Mouse (Mus musculus): ENCODE data around the gene Tspo2. TPM values are rescaled to one million over a fixed set of nuclear protein-coding genes. Genes with fewer than 3 reads are reported as not detected.

Tspo2 gene
- polyA plus RNA-seq (2014; fragmentation: Illumina TruSeq; extraction: RNeasy Lipid Tissue Mini Kit (QIAGEN cat#74804); ENCODE audit: low read depth, low replicate concordance), result not detected

DNA sequence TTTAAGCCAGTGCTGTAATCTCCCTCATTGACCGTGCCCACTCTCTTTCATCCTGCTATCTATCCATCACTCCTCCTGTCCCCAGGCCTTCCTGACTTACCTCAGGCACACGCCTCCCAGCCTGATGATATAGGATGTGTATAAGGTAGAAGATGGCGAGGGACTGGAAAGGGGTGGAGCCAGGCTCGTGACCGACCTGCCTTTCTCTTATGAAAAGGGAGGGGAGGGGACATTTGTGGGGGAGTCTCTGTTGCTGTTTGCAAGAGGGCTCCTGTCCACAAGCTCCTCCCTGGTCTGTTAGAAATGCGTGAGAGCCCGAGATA is at the start of gene Tspo2:
Gene Tspo2, minus strand, starts transcription at position 170 of the 323 bp plus-strand sequence.

DNA sequence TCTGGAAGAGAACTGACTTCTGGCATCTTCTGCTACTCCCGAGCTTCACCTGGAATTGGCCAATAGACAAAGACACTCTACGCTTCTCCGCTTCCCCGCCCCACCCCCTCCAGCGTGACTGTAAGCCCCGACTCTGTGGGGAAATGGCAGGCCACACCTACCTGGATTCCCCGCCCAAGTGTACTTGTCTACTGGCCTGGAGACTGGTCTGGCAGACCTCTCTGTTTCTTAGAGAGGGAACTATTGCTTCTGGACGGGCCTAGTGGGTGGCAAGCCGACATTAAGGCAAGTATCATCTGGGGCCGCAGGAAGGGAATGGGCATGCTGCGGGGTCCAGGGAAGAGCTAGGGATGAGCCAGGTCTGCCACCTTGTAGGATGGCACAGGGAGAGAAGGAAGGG is 3.4 kb upstream of the Tspo2 start, which contains the start of gene Unc5cl:
Gene Unc5cl, plus strand, starts transcription at position 214 of the 400 bp plus-strand sequence.

DNA sequence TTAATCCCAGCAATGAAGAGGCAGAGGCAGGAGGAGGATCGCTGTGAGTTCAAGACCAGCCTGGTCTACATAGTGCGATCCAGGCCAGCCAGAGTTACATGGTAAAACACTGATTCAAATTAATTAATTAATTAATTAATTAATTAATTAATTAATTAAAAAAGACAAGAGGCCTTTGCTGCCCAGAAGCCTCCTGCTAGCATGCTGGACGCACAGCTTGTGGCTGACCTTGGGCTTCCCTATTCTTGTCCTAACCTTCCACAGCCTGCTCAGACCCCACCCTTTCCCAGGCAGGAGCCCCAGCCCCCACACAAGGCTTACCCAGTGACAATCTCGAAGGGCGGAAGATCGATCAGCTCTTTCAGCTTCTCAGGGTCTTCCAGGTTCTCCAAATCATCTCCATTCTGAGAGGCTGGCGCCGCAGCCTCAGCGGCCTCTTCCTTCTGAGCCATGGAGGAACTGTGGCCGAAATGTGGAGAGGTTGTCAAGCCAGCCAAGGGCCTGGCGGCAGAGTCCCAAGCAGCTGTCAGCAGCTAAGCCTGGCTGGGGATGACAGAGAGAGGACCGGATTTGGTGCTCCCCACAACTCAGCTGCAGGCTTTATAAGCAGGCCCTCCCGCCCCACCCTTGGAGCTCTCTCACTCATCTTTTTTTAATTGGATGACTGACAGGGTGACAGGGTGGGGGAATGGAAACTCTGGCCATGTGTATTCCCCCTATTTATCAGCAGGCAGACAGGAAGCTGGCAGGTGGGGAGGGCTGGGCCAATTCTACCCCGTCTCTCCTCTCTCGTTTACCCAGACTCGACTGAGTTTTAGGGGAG is 19.0 kb downstream of the Tspo2 start, which contains the start of gene Apobec2:
Gene Apobec2, minus strand, starts transcription at position 773 of the 823 bp plus-strand sequence.

DNA sequence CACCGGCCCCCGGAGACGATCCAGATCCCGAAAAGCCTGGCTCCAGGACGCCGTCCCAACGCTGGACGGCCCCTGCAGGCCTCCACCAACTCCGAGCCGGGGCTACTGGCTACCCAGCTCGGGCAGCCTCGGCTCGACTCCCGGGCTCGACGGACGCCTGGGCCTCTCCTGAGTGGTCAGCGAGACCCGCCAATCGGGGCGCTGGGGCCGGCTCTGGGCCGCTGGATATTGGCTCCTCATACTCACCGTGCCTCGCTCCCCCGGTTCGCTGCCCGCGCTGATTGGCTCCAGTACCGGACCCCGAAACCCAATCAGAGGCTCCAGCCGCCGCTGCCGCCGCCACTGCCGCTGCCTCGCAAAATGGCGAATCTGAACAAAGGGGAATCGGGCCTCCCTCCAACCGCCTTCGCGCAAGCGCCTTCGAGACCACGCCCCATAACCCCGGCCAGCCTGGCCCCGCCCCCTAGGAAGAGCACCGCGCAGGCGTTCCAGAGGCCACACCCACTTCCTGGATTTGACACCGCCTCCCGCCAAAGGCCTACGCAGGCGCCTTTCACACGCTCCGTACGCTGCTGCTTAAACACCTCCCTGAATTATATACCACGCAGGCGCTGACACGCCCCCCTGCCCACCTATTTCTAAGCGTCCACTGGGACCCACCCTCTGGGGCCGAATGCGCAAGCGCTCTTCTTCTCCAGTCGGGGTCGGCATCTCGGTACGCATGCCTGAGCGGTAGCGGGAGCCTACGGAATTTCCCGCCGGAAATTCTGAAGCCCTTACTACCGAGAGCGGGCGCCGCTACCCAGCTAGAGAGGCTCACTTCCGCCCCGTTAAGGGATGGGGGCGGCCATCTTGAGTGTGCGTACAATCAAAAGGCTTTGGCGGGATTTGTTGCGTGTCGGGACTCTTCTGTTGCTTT is 41.7 kb downstream of the Tspo2 start, which contains the start of the genes Nfya and Oard1:
Gene Nfya, minus strand, starts transcription at position 527 of the 919 bp plus-strand sequence.
Gene Oard1, plus strand, starts transcription at position 635 of the 919 bp plus-strand sequence.

Other genes starting within 250 kb of the Tspo2 start
- gene Trem1, start 218.8 kb downstream of the Tspo2 start, polyA plus RNA-seq (2014; fragmentation: Illumina TruSeq; extraction: RNeasy Lipid Tissue Mini Kit (QIAGEN cat#74804); ENCODE audit: low read depth, low replicate concordance), result 1.6 TPM
- gene Trem3, start 203.7 kb downstream of the Tspo2 start, polyA plus RNA-seq (2014; fragmentation: Illumina TruSeq; extraction: RNeasy Lipid Tissue Mini Kit (QIAGEN cat#74804); ENCODE audit: low read depth, low replicate concordance), result not detected
- not detected for gene Treml4, start 187.2 kb downstream of the Tspo2 start, polyA plus RNA-seq (2014; fragmentation: Illumina TruSeq; extraction: RNeasy Lipid Tissue Mini Kit (QIAGEN cat#74804); ENCODE audit: low read depth, low replicate concordance)
- gene Treml2, start 152.0 kb downstream of the Tspo2 start, polyA plus RNA-seq (2014; fragmentation: Illumina TruSeq; extraction: RNeasy Lipid Tissue Mini Kit (QIAGEN cat#74804); ENCODE audit: low read depth, low replicate concordance), result not detected
- 2.6 TPM for gene B430306N03Rik, start 135.4 kb downstream of the Tspo2 start, polyA plus RNA-seq (2014; fragmentation: Illumina TruSeq; extraction: RNeasy Lipid Tissue Mini Kit (QIAGEN cat#74804); ENCODE audit: low read depth, low replicate concordance)
- gene Trem2, start 105.1 kb downstream of the Tspo2 start, polyA plus RNA-seq (2014; fragmentation: Illumina TruSeq; extraction: RNeasy Lipid Tissue Mini Kit (QIAGEN cat#74804); ENCODE audit: low read depth, low replicate concordance), result not detected
- not detected for gene Treml1, start 91.6 kb downstream of the Tspo2 start, polyA plus RNA-seq (2014; fragmentation: Illumina TruSeq; extraction: RNeasy Lipid Tissue Mini Kit (QIAGEN cat#74804); ENCODE audit: low read depth, low replicate concordance)
- 12.8 TPM for gene Nfya, start 41.6 kb downstream of the Tspo2 start, polyA plus RNA-seq (2014; fragmentation: Illumina TruSeq; extraction: RNeasy Lipid Tissue Mini Kit (QIAGEN cat#74804); ENCODE audit: low read depth, low replicate concordance)
- gene Oard1, start 41.5 kb downstream of the Tspo2 start, polyA plus RNA-seq (2014; fragmentation: Illumina TruSeq; extraction: RNeasy Lipid Tissue Mini Kit (QIAGEN cat#74804); ENCODE audit: low read depth, low replicate concordance), result 43.5 TPM
- gene Apobec2, start 18.6 kb downstream of the Tspo2 start, polyA plus RNA-seq (2014; fragmentation: Illumina TruSeq; extraction: RNeasy Lipid Tissue Mini Kit (QIAGEN cat#74804); ENCODE audit: low read depth, low replicate concordance), result 0.39 TPM
- gene Unc5cl, start 3.4 kb upstream of the Tspo2 start, polyA plus RNA-seq (2014; fragmentation: Illumina TruSeq; extraction: RNeasy Lipid Tissue Mini Kit (QIAGEN cat#74804); ENCODE audit: low read depth, low replicate concordance), result not detected